In genomic region chr1:33658302-33658701, GRCm38 (mm10) we compare ENCODE assay signal across 19 mouse cellular contexts.
"Had no signal": no experiment of that assay in that cellular context is flagged by ENCODE, and none has a peak within 500 bp of the region (broad histone marks: within the 10 kb centered on the region; RNA-seq: fewer than 3 reads in every experiment).

No protein-coding gene starts in this region.

- H3K27ac ChIP-seq: intestine, embryonic 15.5 days; layer of hippocampus, adult 2 months; limb, embryonic 10.5 days; limb, embryonic 13.5 days; liver, embryonic 12.5 days; liver, embryonic 15.5 days; macrophage; midbrain, embryonic 12.5 days; midbrain, embryonic 15.5 days; neural tube, embryonic 13.5 days; stomach, embryonic 15.5 days had no signal

- H3K27me3 ChIP-seq: intestine, embryonic 15.5 days; limb, embryonic 13.5 days; liver, embryonic 12.5 days; liver, embryonic 15.5 days; midbrain, embryonic 12.5 days; midbrain, embryonic 15.5 days; neural tube, embryonic 13.5 days; stomach, embryonic 15.5 days had no signal

- H3K4me2 ChIP-seq: intestine, embryonic 15.5 days; limb, embryonic 13.5 days; liver, embryonic 12.5 days; liver, embryonic 15.5 days; midbrain, embryonic 12.5 days; midbrain, embryonic 15.5 days; neural tube, embryonic 13.5 days; stomach, embryonic 15.5 days had no signal

- H3K4me3 ChIP-seq: intestine, embryonic 15.5 days; layer of hippocampus, adult 2 months; limb, embryonic 10.5 days; limb, embryonic 13.5 days; liver, embryonic 12.5 days; liver, embryonic 15.5 days; midbrain, embryonic 12.5 days; midbrain, embryonic 15.5 days; neural tube, embryonic 13.5 days; stomach, embryonic 15.5 days had no signal

- ATAC-seq: intestine, embryonic 15.5 days; liver, embryonic 12.5 days; midbrain, embryonic 15.5 days had no signal

- H3K9ac ChIP-seq: intestine, embryonic 15.5 days; limb, embryonic 13.5 days; liver, embryonic 12.5 days; liver, embryonic 15.5 days; midbrain, embryonic 12.5 days; midbrain, embryonic 15.5 days; neural tube, embryonic 13.5 days; stomach, embryonic 15.5 days had no signal

- DNase-seq: kidney, adult 11 months; kidney, postnatal 14 days; layer of hippocampus, adult 9-11 months; liver; retina, postnatal 1 day; right cerebral cortex, postnatal 25 days; spleen, adult 18-20 months; thymus, postnatal 36 days had no signal

- H3K9me3 ChIP-seq: intestine, embryonic 15.5 days; limb, embryonic 10.5 days; limb, embryonic 13.5 days; liver, embryonic 12.5 days; liver, embryonic 15.5 days; midbrain, embryonic 12.5 days; midbrain, embryonic 15.5 days; neural tube, embryonic 13.5 days; stomach, embryonic 15.5 days had no signal

- H3K4me1 ChIP-seq: intestine, embryonic 15.5 days; limb, embryonic 10.5 days; limb, embryonic 13.5 days; liver, embryonic 12.5 days; liver, embryonic 15.5 days; midbrain, embryonic 12.5 days; midbrain, embryonic 15.5 days; neural tube, embryonic 13.5 days; stomach, embryonic 15.5 days had no signal
